Mouse (Mus musculus): Measurements from ENCODE around the gene Slc10a6.

GRCm38 (mm10) chr5:103592706-103593105 is 36.5 kb downstream of the Slc10a6 start:
- TF ChIP-seq CTCF (IDR thresholded peaks at IDR 0.05; ENCODE audit: extremely low read depth, insufficient read length, insufficient replicate concordance, low read depth, low read length) (no peak), POLR2A (IDR thresholded peaks at IDR 0.05; ENCODE audit: low read depth, low read length) (no peak)

All from small intestine, adult 2 months (tissue).